Mouse (Mus musculus) embryonic fibroblast, embryonic 13.5 days (primary cell): ENCODE results near the gene Ipo8.

Source experiments
- CTCF ChIP-seq: IDR thresholded peaks from 2 replicates; pipeline ENCODE4 v1.5.1; 2011; ENCODE audit warnings: mild to moderate bottlenecking, control low read depth, low read length, moderate library complexity, borderline replicate concordance; ENCODE audit not compliant: insufficient read depth
- POLR2A ChIP-seq: IDR thresholded peaks from 2 replicates; pipeline ENCODE4 v1.6.1; 2011; ENCODE audit warnings: low read depth, mild to moderate bottlenecking, control low read depth, low read length, moderate library complexity

DNA sequence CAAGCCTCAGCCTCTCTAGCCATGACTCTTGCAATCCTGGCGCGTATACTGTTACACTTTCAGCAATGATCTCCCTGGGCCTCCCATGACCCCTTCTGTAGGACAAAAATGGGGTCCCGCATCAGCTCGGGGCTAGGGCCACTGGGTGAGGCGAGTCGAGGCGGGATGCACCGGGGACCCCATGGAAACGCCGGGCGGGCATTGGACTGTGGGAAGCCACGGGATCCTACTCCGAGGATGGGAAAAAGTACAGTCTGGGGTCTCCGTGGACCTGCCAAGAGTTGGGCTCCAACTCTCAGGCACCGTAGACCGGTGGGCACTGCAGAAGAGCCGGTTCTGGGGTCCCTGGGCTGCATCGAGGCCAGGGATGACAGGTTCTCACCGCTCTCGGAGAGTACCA lies 97.3 kb downstream of the Ipo8 start:
- TF ChIP-seq POLR2A = no peak
- no peak for TF ChIP-seq CTCF
